ENCODE assay signal across 8 mouse cellular contexts in genomic region chr16:4718753-4719518, GRCm38 (mm10). TPM values are rescaled to one million over a fixed set of nuclear protein-coding genes. Genes with fewer than 3 reads are reported as not detected.
A peak's percentile ranks its signal among the peaks of the same experiment; 100 is the strongest.
DNase-seq lines count a peak whose midpoint lies in the region; ATAC-seq and TF ChIP-seq lines count a peak whose summit lies in the region.

Gene Nmral1, minus strand, starts transcription at chr16:4719356.

- peak; percentile 89 for ATAC-seq in forebrain, embryonic 14.5 days
- ATAC-seq in lung, embryonic 14.5 days (ENCODE audit: insufficient read depth), result peak; percentile 92

- 10% methylated on average over 33 of the region's 33 CpGs for WGBS in forebrain, embryonic 14.5 days
- 13% methylated on average over 33 of the region's 33 CpGs for WGBS in lung, embryonic 14.5 days
- WGBS in olfactory bulb, adult 2 months, result 8% methylated on average over 33 of the region's 33 CpGs

- no peaks in the 10 kb centered on the region for H3K27me3 ChIP-seq in forebrain, embryonic 14.5 days (replicated peaks; ENCODE audit: control insufficient read depth, insufficient read depth, low read length)
- no peaks in the 10 kb centered on the region for H3K27me3 ChIP-seq in lung, embryonic 14.5 days (ENCODE audit: insufficient read depth, low read length)

- H3K4me2 ChIP-seq in forebrain, embryonic 14.5 days (ENCODE audit: low read length), result peak within 1 kb of the TSS; percentile 60
- peak within 1 kb of the TSS; percentile 66 for H3K4me2 ChIP-seq in lung, embryonic 14.5 days

- H3K27ac ChIP-seq in ES-E14 (ENCODE audit: insufficient read depth, low read depth, low read length, poor library complexity, severe bottlenecking), result peak within 1 kb of the TSS; percentile 57; the same call in 1 of the 2 replicates
- H3K27ac ChIP-seq in forebrain, embryonic 14.5 days (ENCODE audit: low read depth, low read length), result peak within 1 kb of the TSS; percentile 84
- H3K27ac ChIP-seq in layer of hippocampus, adult 2 months, result peak within 1 kb of the TSS; percentile 92
- H3K27ac ChIP-seq in lung, embryonic 14.5 days (ENCODE audit: low read depth), result peak within 1 kb of the TSS; percentile 76; the same call in 1 of the 2 replicates
- H3K27ac ChIP-seq in olfactory bulb, adult 2 months (ENCODE audit: insufficient read depth, low read depth, low read length), result no peak within 1 kb of the TSS; the same call in 1 of the 2 replicates

- intact Hi-C loops in heart, postnatal 36 days (cut with DNase I), result no loop called here

- H3K9me3 ChIP-seq in ES-E14 (ENCODE audit: control insufficient read depth, insufficient read depth, low read depth, low read length), result no peaks in the 10 kb centered on the region
- H3K9me3 ChIP-seq in forebrain, embryonic 14.5 days (replicated peaks; ENCODE audit: control insufficient read depth, low read length), result no peaks in the 10 kb centered on the region
- no peaks in the 10 kb centered on the region for H3K9me3 ChIP-seq in lung, embryonic 14.5 days (ENCODE audit: low read depth, low read length)

- H3K4me1 ChIP-seq in ES-E14 (ENCODE audit: control insufficient read depth in 2 of 2, insufficient read depth in 2 of 2, low read length in 2 of 2, poor library complexity in 1 of 2), result no peaks in the 10 kb centered on the region
- H3K4me1 ChIP-seq in forebrain, embryonic 14.5 days (ENCODE audit: control insufficient read depth, insufficient read depth, low read length), result peaks cover 2% of the 10 kb centered on the region; the same call in 1 of the 2 replicates
- no peaks in the 10 kb centered on the region for H3K4me1 ChIP-seq in lung, embryonic 14.5 days (ENCODE audit: insufficient read depth)
- no peaks in the 10 kb centered on the region for H3K4me1 ChIP-seq in olfactory bulb, adult 2 months (ENCODE audit: control insufficient read depth, insufficient read depth, low read length)

- H3K36me3 ChIP-seq in ES-E14 (ENCODE audit: control insufficient read depth, insufficient read depth, low read length, poor library complexity, severe bottlenecking), result peaks cover 20% of the 10 kb centered on the region
- peaks cover 29% of the 10 kb centered on the region for H3K36me3 ChIP-seq in forebrain, embryonic 14.5 days (ENCODE audit: control insufficient read depth, insufficient read depth, low read length)
- peaks cover 27% of the 10 kb centered on the region for H3K36me3 ChIP-seq in lung, embryonic 14.5 days (ENCODE audit: insufficient read depth)

- TF ChIP-seq CTCF in layer of hippocampus, adult 2 months (conservative IDR thresholded peaks at IDR 0.05), result no peak
- TF ChIP-seq CTCF in lung, embryonic 14.5 days (IDR thresholded peaks at IDR 0.05; ENCODE audit: low read depth), result no peak
- no peak for TF ChIP-seq CTCF in olfactory bulb, adult 2 months (IDR thresholded peaks at IDR 0.05; ENCODE audit: insufficient read depth, low read depth, low read length)

- in situ Hi-C loops in ES-E14 (cut with MboI; ENCODE audit: low sequenced_read_pairs in 2 of 2, unreplicated experiment in 2 of 2), result no loop called here

- peak; percentile 65 for DNase-seq in ES-E14 (ENCODE audit: low read depth, low spot score)
- peak; percentile 77 for DNase-seq in c-Kit-positive CD71-positive TER-119-positive erythroid progenitor cells, embryonic 14.5 days (ENCODE audit: low spot score)
- DNase-seq in forebrain, embryonic 14.5 days (ENCODE audit: low spot score), result peak; percentile 87
- peak; percentile 61 to 78 for DNase-seq in heart, postnatal 36 days
- DNase-seq in layer of hippocampus, adult 2 months (ENCODE audit: low spot score in 2 of 2), result peak; percentile 52 to 54
- DNase-seq in lung, embryonic 14.5 days, result peak; percentile 84
- peak; percentile 36 to 61 for DNase-seq in thymus, adult 18-20 months

- H3K9ac ChIP-seq in ES-E14 (ENCODE audit: insufficient read depth, low read depth, low read length, poor library complexity, severe bottlenecking), result peak within 1 kb of the TSS; percentile 91
- peak within 1 kb of the TSS; percentile 82 for H3K9ac ChIP-seq in forebrain, embryonic 14.5 days (ENCODE audit: low read length)
- H3K9ac ChIP-seq in lung, embryonic 14.5 days, result peak within 1 kb of the TSS; percentile 75

- no peak for TF ChIP-seq POLR2A in olfactory bulb, adult 2 months (IDR thresholded peaks at IDR 0.05; ENCODE audit: insufficient read depth, low read depth, low read length)

- H3K4me3 ChIP-seq in ES-E14 (ENCODE audit: insufficient read depth in 1 of 2, low read depth in 1 of 2, low read length in 2 of 2, poor library complexity in 1 of 2, severe bottlenecking in 1 of 2), result peak within 1 kb of the TSS; percentile 75 to 80
- H3K4me3 ChIP-seq in forebrain, embryonic 14.5 days (ENCODE audit: low read depth, low read length), result peak within 1 kb of the TSS; percentile 68
- H3K4me3 ChIP-seq in layer of hippocampus, adult 2 months, result peak within 1 kb of the TSS; percentile 70
- H3K4me3 ChIP-seq in lung, embryonic 14.5 days (ENCODE audit: low read depth, low read length), result peak within 1 kb of the TSS; percentile 62
- peak within 1 kb of the TSS; percentile 72 for H3K4me3 ChIP-seq in olfactory bulb, adult 2 months (ENCODE audit: insufficient read depth, low read depth, low read length)

TF ChIP-seq in ES-E14, 5 proteins besides CTCF, POLR2A, EP300 and RAD21:
- no peak; the same call in 1 of the 2 replicates for TF ChIP-seq HCFC1 (IDR thresholded peaks at IDR 0.05; ENCODE audit: borderline replicate concordance, insufficient read depth, low read length)
- no peak for TF ChIP-seq ZNF384 (IDR thresholded peaks at IDR 0.05; ENCODE audit: low read depth, low read length)
- no peak for TF ChIP-seq CHD2 (IDR thresholded peaks at IDR 0.05; ENCODE audit: low read depth, low read length)
- TF ChIP-seq ZC3H11A (IDR thresholded peaks at IDR 0.05; ENCODE audit: borderline replicate concordance, low read depth, low read length), result no peak
- TF ChIP-seq MAFK (IDR thresholded peaks at IDR 0.05; ENCODE audit: insufficient read depth, low read depth, low read length), result no peak

RNA-seq across cellular contexts. Expression of gene Nmral1, which starts in this region (rescaled TPM):
- 35.2 and 43.5 TPM in 2 replicates for total RNA-seq in ES-E14 (2012; rRNA removed)
- polyA plus RNA-seq in forebrain, embryonic 14.5 days (2014; fragmentation: Nextera tagmentation; extraction: Ambion mirVana), result 127 and 143 TPM in 2 replicates
- total RNA-seq in heart, postnatal 36 days (2021), result 1 to 10 TPM; 2.8 to 3.4 TPM
- 10 to 100 TPM; 16.8 to 17.4 TPM for total RNA-seq in layer of hippocampus, adult 2 months (2021)
- 93.7 and 102 TPM in 2 replicates for polyA plus RNA-seq in lung, embryonic 14.5 days (2014; fragmentation: Nextera tagmentation; extraction: Ambion mirVana)
- polyA plus RNA-seq in olfactory bulb, adult 2 months (2012; ENCODE audit: insufficient read depth, insufficient read length, low replicate concordance, missing spikeins), result not detected in 2 replicates
